Mouse (Mus musculus): Measurements from ENCODE around the gene Gm11146. TPM values are rescaled to one million over a fixed set of nuclear protein-coding genes. Genes with fewer than 3 reads are reported as not detected.
A peak's percentile ranks its signal among the peaks of the same experiment; 100 is the strongest.

The Gm11146 gene
- polyA plus RNA-seq, 1 experiment from 2014 or later = not detected

- no peak for ATAC-seq (ENCODE audit: insufficient number of reproducible peaks, low FRiP score)
- 83% methylated on average over 10 of the region's 10 CpGs for WGBS
- Histone ChIP-seq H3K4me2 (no peak overlapping the region), H3K4me3 (no peak overlapping the region), H3K36me3 (peaks cover 6% of the 10 kb centered on the region; the same call in 1 of the 2 replicates), H3K9ac (no peak overlapping the region), H3K27me3 (replicated peaks) (no peaks in the 10 kb centered on the region), H3K9me3 (replicated peaks) (no peaks in the 10 kb centered on the region), H3K4me1 (replicated peaks) (no peaks in the 10 kb centered on the region), H3K27ac (ENCODE audit: poor library complexity, severe bottlenecking) (no peak overlapping the region)
Observed at GRCm38 (mm10) chr16:77556446-77557105, 45.3 kb downstream of the Gm11146 start.

DNA sequence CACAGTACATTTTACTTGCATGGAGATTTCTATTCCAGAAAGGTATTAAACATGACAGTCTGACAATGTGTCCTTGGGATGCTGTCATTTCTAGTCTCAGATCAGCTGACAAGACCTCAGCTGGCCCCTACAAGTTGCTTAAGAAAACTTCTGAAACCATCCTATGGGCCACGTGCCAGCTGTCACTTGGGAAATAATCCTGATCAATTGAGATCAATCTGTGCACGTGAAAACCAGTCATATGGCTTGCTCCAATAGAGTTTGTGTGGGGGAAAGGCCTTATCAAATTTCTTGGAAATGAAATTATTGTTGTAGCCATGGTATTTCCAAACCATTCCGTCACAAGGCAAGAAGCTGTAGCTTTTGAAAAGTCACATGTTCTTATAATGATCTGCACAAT is 50.8 kb downstream of the Gm11146 start:
- H3K9me3 ChIP-seq (replicated peaks) = no peaks in the 10 kb centered on the region
- H3K36me3 ChIP-seq = peaks cover 8% of the 10 kb centered on the region; the same call in 1 of the 2 replicates
- no peaks in the 10 kb centered on the region for H3K27me3 ChIP-seq (replicated peaks)
- H3K4me2 ChIP-seq = no peak overlapping the region
- H3K27ac ChIP-seq (ENCODE audit: poor library complexity, severe bottlenecking) = no peak overlapping the region
- no peak for ATAC-seq (ENCODE audit: insufficient number of reproducible peaks, low FRiP score)
- H3K4me3 ChIP-seq = no peak overlapping the region
- H3K4me1 ChIP-seq (replicated peaks) = no peaks in the 10 kb centered on the region
- H3K9ac ChIP-seq = no peak overlapping the region
- WGBS = 77% methylated on average over 3 of the region's 3 CpGs

MicroRNAs encoded within 50 kb of the gene (microRNA counts, 519-probe panel; counts per million panel counts)
- microRNA mmu-miR-125b-5p = 8,411 counts per million, percentile 99 among the panel's probes with 10 or more counts
- 7,534 counts per million, percentile 91 among the panel's probes with 10 or more counts for microRNA mmu-miR-99a

Small RNA genes within 50 kb of the gene (microRNA-seq; reads per million reads assigned to microRNA genes)
- gene Mir125b-2 (775 reads per million, percentile 76 among the genes with 10 or more reads in this experiment), gene Mir99a (90,051 reads per million, percentile 99 among the genes with 10 or more reads in this experiment), gene Mirlet7c-1 (54.7 reads per million, percentile 43 among the genes with 10 or more reads in this experiment)
